Mouse (Mus musculus): Measurements from ENCODE around the gene Abi3.

The Abi3 gene

GRCm38 (mm10) chr11:95783958-95784357 lies 58.3 kb downstream of the Abi3 start:
- no peak for DNase-seq (ENCODE audit: low read depth)

- DNase-seq (ENCODE audit: low read depth): no peak
Observed at GRCm38 (mm10) chr11:95783457-95783856, 58.8 kb downstream of the Abi3 start.

- no peak for DNase-seq (ENCODE audit: low read depth)
Observed at GRCm38 (mm10) chr11:95781557-95781956, 60.7 kb downstream of the Abi3 start.

GRCm38 (mm10) chr11:95780480-95780879 lies 61.8 kb downstream of the Abi3 start:
- DNase-seq (ENCODE audit: low read depth): no peak

Measured in 416B (cell line).